Mouse (Mus musculus): ENCODE data around the gene Cfap97d1. TPM values are rescaled to one million over a fixed set of nuclear protein-coding genes. Genes with fewer than 3 reads are reported as not detected.
"Not testable (repeated sequence)": the region's sequence is repeated elsewhere in the genome, so short reads cannot be mapped to it uniquely, and the experiment has no call there.

Cfap97d1 gene
- polyA plus RNA-seq, 1 experiment from 2014 or later: not detected

DNA sequence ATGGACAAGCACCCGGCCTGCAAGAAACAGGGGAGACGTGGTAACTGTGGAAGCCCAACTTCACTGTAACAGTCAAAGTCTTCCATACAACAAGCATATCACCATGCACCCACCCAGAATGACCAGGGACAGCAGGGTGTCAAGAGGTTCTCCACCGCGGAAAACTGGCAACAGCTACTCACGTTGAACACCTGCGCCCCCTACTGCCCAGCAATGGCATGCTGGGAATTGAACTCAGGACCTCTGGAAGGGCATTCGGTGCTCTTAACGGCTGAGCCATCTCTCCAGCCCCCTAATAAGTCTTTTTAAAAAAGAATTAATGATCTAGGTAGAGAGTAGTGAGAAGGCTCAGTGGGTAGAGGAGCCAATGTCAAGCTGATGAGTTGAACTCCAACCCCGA is 9.2 kb upstream of the Cfap97d1 start:
- Histone ChIP-seq H3K27ac (no peak overlapping the region), H3K4me2 (replicated peaks) (no peak overlapping the region), H3K27me3 (no peaks in the 10 kb centered on the region), H3K9ac (no peak overlapping the region), H3K4me3 (no peak overlapping the region), H3K4me1 (0 out of 2 replicates have a peak, but pooled peaks cover 7% of the 10 kb centered on the region), H3K9me3 (replicated peaks) (no peaks in the 10 kb centered on the region), H3K36me3 (no peaks in the 10 kb centered on the region)
- no peak for ATAC-seq (ENCODE audit: low FRiP score)
- WGBS: 54% methylated on average over 9 of the region's 9 CpGs

DNA sequence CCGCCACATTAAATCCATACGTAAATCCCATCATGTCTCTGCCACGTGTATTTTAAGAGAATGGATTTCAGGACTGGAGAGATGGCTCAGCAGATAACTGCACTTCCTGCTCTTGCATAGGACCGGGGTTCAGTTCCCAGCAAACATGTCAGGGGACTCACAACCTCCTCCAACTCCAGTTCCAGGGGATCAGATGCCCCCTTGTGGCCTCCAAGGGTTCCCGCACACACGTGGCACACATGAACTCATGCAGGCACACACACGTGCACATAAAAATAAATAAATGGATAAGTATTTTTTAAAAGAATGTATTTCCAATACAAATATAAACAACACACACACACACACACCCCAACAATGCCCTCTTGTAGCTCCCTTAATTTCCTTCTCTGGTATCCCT is 7.1 kb upstream of the Cfap97d1 start:
- 0 out of 2 replicates have a peak, but pooled peaks cover 7% of the 10 kb centered on the region for H3K4me1 ChIP-seq
- H3K4me3 ChIP-seq: no peak overlapping the region
- 92% methylated on average over 7 of the region's 7 CpGs for WGBS
- H3K27ac ChIP-seq: no peak overlapping the region
- no peak overlapping the region for H3K9ac ChIP-seq
- no peak overlapping the region for H3K4me2 ChIP-seq (replicated peaks)
- ATAC-seq (ENCODE audit: low FRiP score): no peak
- no peaks in the 10 kb centered on the region for H3K27me3 ChIP-seq
- H3K9me3 ChIP-seq (replicated peaks): no peaks in the 10 kb centered on the region
- no peaks in the 10 kb centered on the region for H3K36me3 ChIP-seq

DNA sequence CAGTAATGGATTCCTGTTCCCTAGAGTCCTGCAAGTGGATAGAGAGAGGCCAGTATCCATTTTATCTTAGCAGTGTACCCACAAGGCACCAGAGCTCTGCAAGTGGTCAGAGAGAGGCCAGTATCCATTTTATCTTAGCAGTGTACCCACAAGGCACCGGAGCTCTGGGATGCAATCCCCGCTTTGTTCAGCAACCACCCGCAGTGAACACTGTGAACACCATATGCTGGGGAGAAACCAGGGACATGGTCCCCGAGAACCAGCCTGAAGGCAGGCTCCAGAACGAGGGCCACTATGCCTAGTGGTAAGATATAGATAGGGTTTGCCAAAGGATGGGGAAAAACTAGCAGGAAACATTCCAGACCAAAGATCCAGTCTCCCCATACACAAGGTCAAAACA is 4.9 kb upstream of the Cfap97d1 start:
- WGBS: 86% methylated on average over 5 of the region's 5 CpGs
- Histone ChIP-seq H3K9me3 (replicated peaks) (no peaks in the 10 kb centered on the region), H3K27me3 (0 out of 2 replicates have a peak, but pooled peaks cover 2% of the 10 kb centered on the region), H3K27ac (no peak overlapping the region), H3K4me2 (replicated peaks) (no peak overlapping the region), H3K9ac (no peak overlapping the region), H3K36me3 (no peaks in the 10 kb centered on the region), H3K4me3 (no peak overlapping the region), H3K4me1 (peaks cover 9% of the 10 kb centered on the region)
- no peak for ATAC-seq (ENCODE audit: low FRiP score)

DNA sequence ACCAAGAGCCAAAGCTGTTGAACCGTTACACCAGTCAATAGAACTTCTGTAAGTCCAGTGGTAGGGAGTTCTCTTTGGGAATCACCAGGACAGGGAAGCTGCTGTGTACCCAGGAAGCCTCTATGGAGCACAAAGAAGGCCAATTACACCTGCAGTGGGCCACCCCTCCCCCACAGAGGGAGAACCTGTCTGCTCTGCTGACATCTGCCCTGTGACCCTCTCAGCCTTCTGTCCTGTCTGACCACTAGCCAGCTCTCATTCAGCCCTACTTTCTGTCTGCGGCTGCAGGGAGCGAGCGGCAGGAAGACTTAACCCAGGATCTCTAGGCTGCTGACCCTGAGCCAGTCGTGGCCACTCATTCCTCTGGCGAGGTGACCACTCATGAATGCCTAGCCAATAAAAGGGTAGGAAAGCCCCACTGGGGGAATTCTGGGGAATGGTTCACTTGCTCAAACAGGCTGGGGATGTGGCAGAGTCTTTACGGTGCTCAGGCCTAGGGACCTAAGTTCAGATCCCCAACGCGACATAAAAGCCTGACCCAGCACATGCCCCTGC is 3.4 kb upstream of the Cfap97d1 start:
- 74% methylated on average over 9 of the region's 9 CpGs for WGBS
- Histone ChIP-seq H3K36me3 (no peaks in the 10 kb centered on the region), H3K27ac (no peak overlapping the region), H3K4me1 (peaks cover 17% of the 10 kb centered on the region), H3K4me2 (replicated peaks) (no peak overlapping the region), H3K4me3 (no peak overlapping the region), H3K9ac (no peak overlapping the region), H3K27me3 (0 out of 2 replicates have a peak, but pooled peaks cover 9% of the 10 kb centered on the region), H3K9me3 (replicated peaks) (no peaks in the 10 kb centered on the region)
- ATAC-seq (ENCODE audit: low FRiP score): no peak

DNA sequence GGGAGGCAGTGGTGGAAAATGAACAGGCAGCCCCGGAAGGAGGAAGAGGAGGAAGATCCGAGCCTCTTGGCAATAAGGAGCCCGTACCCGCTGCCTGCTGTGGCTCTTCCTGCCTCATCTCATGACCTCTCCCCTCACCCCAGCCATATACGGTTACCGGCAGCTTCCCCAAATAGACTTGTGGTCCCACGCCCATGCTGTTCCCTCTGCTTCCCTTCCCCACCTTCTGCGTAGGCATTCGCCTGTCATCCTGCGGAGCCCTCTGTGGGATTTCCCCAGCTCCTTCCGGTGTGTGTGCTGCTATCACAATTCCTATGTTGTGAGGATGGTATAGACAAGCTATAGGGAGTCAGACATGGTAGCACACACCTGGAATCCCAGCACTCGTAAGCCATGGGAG is 2.2 kb upstream of the Cfap97d1 start:
- H3K4me1 ChIP-seq: peaks cover 22% of the 10 kb centered on the region
- 79% methylated on average over 12 of the region's 12 CpGs for WGBS
- ATAC-seq (ENCODE audit: low FRiP score): no peak

DNA sequence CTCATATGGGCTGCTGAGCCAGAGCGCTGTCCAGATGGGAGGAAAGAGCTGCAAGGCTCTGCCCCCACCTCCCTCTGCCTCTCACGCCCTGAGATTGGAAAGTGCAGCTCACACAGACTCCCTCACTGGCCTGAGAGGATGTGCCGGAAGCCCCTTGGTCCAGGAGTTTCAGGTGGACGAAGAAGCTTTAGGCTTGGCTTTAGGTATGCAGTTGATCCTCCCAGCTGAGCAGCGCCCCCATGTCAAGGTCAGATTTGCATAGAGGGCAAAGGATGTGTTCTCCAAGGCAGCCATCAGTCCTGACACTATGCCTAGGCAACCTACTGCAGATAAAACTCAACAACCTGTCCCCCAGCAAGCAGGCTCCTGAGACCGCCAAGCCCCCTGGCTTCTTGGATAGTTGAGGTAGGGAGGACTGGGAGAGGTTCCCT is 1.1 kb upstream of the Cfap97d1 start:
- Histone ChIP-seq H3K27ac (no peak overlapping the region), H3K4me2 (replicated peaks) (peak overlapping the region; percentile 99; the same call in 1 of the 2 replicates), H3K9ac (no peak overlapping the region), H3K36me3 (no peaks in the 10 kb centered on the region), H3K4me3 (no peak overlapping the region), H3K9me3 (replicated peaks) (no peaks in the 10 kb centered on the region), H3K4me1 (peaks cover 17% of the 10 kb centered on the region), H3K27me3 (peaks cover 12% of the 10 kb centered on the region)
- 61% methylated on average over 6 of the region's 6 CpGs for WGBS
- no peak for ATAC-seq (ENCODE audit: low FRiP score)

More for the DNA sequence above, 2.2 kb upstream of the Cfap97d1 start:
- H3K27me3 ChIP-seq: 0 out of 2 replicates have a peak, but pooled peaks cover 9% of the 10 kb centered on the region
- H3K4me3 ChIP-seq: no peak overlapping the region
- no peak overlapping the region for H3K9ac ChIP-seq
- H3K27ac ChIP-seq: no peak overlapping the region
- H3K36me3 ChIP-seq: no peaks in the 10 kb centered on the region
- no peaks in the 10 kb centered on the region for H3K9me3 ChIP-seq (replicated peaks)
- no peak overlapping the region for H3K4me2 ChIP-seq (replicated peaks)

DNA sequence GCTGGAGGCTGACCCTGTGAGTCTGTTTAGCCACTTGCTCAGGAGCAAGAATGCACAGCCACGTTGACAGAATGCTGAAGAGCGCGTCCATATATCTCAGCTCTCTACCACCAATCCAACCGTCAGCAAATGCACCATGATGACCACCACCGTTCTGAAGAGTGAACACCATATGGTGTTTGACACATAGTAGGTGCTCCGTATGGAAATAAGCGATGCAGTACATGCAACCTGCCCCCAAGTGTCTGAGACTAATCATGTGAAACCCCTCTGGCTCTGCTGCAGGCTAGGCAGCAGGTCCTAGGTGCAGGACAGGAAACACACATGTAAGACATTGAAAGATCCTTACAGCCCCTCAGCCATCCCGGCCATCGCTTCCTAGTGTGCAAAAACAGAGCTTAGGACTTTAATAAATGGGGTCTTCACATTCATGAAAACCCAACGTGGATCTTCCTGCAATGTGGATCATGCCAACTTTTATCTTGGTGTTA is 603 bp upstream of the Cfap97d1 start:
- Histone ChIP-seq H3K36me3 (no peaks in the 10 kb centered on the region), H3K4me2 (replicated peaks) (peak overlapping the region; percentile 99), H3K4me3 (no peak overlapping the region), H3K4me1 (peaks cover 21% of the 10 kb centered on the region), H3K9me3 (replicated peaks) (no peaks in the 10 kb centered on the region), H3K9ac (no peak overlapping the region), H3K27ac (no peak overlapping the region), H3K27me3 (peaks cover 12% of the 10 kb centered on the region)
- ATAC-seq (ENCODE audit: low FRiP score): no peak
- WGBS: 71% methylated on average over 10 of the region's 10 CpGs

DNA sequence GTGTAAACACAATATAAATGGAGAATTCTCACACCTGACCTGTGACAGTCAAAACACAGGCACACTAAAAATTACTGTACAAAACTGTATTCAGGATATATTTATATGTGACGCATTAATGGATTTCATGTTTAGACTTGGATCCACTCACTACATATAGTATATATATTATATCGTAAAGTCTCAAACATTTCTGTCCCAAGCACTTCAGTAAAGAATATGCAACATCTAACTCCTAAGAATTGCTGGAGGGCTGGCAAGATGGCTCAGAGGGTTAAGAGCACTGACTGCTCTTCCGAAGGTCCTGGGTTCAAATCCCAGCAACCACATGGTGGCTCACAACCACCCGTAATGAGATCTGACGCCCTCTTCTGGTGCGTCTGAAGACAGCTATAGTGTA is 1.4 kb downstream of the Cfap97d1 start:
- WGBS: 66% methylated on average over 6 of the region's 6 CpGs
- not testable (repeated sequence) for H3K4me2 ChIP-seq (replicated peaks); H3K27ac ChIP-seq

DNA sequence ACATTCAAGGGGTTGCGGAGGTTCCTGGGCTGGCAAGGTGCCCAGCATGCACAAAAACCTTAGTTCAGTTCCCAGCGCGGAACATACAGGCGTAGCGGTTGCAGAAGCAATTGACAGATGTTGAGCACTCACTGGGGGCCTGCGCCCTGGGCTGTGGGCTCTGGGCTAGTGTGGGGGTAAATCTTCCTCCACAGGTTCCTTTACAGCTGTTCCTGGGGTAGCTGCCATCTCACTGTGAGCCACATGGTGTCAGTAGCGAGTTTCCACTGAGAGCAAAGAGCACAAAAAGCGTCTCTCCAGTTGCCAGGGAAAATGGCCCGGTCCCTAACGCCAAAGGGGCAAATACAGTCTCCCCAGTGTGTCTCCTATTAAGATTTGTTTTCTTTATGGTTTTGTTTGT is 1.9 kb downstream of the Cfap97d1 start:
- Histone ChIP-seq H3K9me3 (replicated peaks) (no peaks in the 10 kb centered on the region), H3K9ac (no peak overlapping the region), H3K4me3 (no peak overlapping the region), H3K4me2 (replicated peaks) (no peak overlapping the region), H3K36me3 (no peaks in the 10 kb centered on the region), H3K27me3 (peaks cover 12% of the 10 kb centered on the region), H3K4me1 (peaks cover 21% of the 10 kb centered on the region), H3K27ac (no peak overlapping the region)
- 0 out of 2 replicates have a peak, but pooled peaks have one; percentile 53 for ATAC-seq (ENCODE audit: low FRiP score)
- whole genome bisulfite sequencing: 9% methylated on average over 10 of the region's 10 CpGs

More for the DNA sequence above, 1.4 kb downstream of the Cfap97d1 start:
- H3K4me3 ChIP-seq; H3K9me3 ChIP-seq (replicated peaks); H3K36me3 ChIP-seq; ATAC-seq (ENCODE audit: low FRiP score); H3K9ac ChIP-seq: not testable (repeated sequence)
- H3K27me3 ChIP-seq: peaks cover 12% of the 10 kb centered on the region
- H3K4me1 ChIP-seq: peaks cover 21% of the 10 kb centered on the region

DNA sequence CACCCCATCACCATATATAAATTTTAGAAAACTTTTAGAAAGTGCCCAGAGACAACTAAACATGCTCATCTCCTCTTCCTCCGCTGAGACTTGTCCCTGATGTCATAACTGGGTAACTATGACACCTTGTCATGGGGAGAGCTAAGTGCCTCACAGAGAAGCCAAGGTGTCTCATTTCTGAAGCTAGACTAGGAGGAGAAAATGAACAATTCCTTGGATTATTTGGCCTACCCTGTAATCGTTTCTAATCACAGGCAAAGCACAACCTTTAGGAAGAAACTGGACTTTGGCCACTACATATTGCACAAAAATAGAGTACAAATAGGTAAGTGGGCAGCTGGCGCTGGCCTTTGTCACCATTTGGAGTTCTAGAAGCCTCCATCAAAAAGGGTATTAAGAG is 2.8 kb downstream of the Cfap97d1 start, which contains the start of gene Dusp3:
Gene Dusp3 (minus strand): TSS at position 101 of the 400 bp plus-strand sequence.
- Histone ChIP-seq H3K4me1 (peaks cover 21% of the 10 kb centered on the region), H3K4me3 (no peak within 1 kb of the TSS), H3K27ac (no peak within 1 kb of the TSS), H3K9me3 (replicated peaks) (no peaks in the 10 kb centered on the region), H3K9ac (no peak within 1 kb of the TSS), H3K4me2 (replicated peaks) (no peak within 1 kb of the TSS), H3K27me3 (peaks cover 12% of the 10 kb centered on the region), H3K36me3 (no peaks in the 10 kb centered on the region)
- WGBS: 74% methylated on average over 3 of the region's 3 CpGs
- no peak for ATAC-seq (ENCODE audit: low FRiP score)

DNA sequence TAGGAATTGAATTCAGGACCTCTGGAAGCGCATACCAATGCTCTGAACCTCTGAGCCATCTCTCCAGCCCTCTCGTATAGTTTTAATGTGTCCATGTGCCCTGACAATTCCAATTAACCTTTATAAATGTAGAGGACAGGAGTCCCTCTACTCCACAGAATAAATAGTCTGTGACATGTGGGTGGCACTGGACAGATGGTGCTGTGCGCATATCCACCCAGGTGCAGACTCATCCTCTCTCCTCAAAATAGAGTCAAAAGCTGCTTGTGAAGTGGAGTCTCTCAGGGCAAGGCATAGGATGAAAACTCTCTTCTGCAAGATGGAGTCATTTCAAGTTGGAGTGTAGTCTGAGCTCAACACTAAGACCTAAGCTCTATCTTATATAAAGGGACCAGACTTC is 6.2 kb downstream of the Cfap97d1 start:
- Histone ChIP-seq H3K9ac (no peak overlapping the region), H3K4me2 (replicated peaks) (no peak overlapping the region), H3K4me1 (peaks cover 11% of the 10 kb centered on the region; the same call in 1 of the 2 replicates), H3K36me3 (no peaks in the 10 kb centered on the region), H3K27ac (no peak overlapping the region), H3K9me3 (replicated peaks) (no peaks in the 10 kb centered on the region), H3K27me3 (peaks cover 3% of the 10 kb centered on the region), H3K4me3 (no peak overlapping the region)
- WGBS: 88% methylated on average over 3 of the region's 3 CpGs
- no peak for ATAC-seq (ENCODE audit: low FRiP score)

DNA sequence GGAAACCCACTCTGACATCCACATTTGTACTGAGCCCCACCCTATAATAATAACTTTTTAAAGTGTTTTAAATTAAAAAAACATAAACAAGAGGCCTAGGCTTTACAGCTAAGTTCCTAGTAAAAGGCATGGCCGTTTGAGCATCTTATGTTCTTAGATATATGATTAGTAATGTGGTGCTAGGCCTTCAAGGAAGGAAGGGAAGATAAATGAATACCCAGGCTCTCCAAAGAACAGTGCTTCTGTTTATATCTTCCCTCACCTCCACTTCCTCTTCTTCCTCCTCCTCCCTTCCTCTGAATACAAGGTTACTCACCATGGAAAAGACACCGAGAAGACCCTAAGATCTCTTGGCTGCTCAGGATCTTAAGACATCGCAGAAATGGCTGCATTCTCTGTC is 7.7 kb downstream of the Cfap97d1 start:
- Histone ChIP-seq H3K27ac (no peak overlapping the region), H3K9ac (no peak overlapping the region), H3K4me3 (no peak overlapping the region), H3K4me1 (0 out of 2 replicates have a peak, but pooled peaks cover 5% of the 10 kb centered on the region), H3K4me2 (replicated peaks) (no peak overlapping the region), H3K36me3 (0 out of 2 replicates have a peak, but pooled peaks cover 5% of the 10 kb centered on the region), H3K9me3 (replicated peaks) (no peaks in the 10 kb centered on the region), H3K27me3 (peaks cover 3% of the 10 kb centered on the region)
- ATAC-seq (ENCODE audit: low FRiP score): no peak
- 76% methylated on average over 3 of the region's 3 CpGs for WGBS

DNA sequence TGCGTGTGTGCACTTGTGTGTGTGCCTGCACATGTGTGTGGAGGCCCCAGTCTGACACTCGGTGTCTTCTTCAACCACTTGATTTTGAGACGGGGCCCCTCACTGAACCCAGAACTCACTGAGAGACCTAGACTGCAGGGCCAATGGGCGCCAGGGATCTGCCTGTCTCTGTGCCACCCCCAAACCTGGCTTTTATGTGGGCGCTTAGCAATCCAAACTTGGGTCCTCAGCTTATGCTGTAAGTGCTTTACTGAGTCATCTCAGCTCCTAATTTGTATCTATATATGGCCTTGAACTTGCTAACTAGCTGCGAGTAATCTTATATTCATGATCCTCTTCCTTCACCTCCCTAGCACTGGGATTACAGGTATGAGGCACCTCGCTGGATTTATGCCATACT is 8.3 kb downstream of the Cfap97d1 start:
- no peak for ATAC-seq (ENCODE audit: low FRiP score)
- H3K9me3 ChIP-seq (replicated peaks): no peaks in the 10 kb centered on the region
- H3K4me2 ChIP-seq (replicated peaks): no peak overlapping the region
- H3K4me1 ChIP-seq: 0 out of 2 replicates have a peak, but pooled peaks cover 5% of the 10 kb centered on the region
- no peak overlapping the region for H3K27ac ChIP-seq
- no peak overlapping the region for H3K9ac ChIP-seq
- peaks cover 3% of the 10 kb centered on the region for H3K27me3 ChIP-seq
- no peak overlapping the region for H3K4me3 ChIP-seq
- 87% methylated on average over 7 of the region's 7 CpGs for WGBS
- peaks cover 8% of the 10 kb centered on the region; the same call in 1 of the 2 replicates for H3K36me3 ChIP-seq

Measured in hindbrain, embryonic 12.5 days (tissue).